Mouse (Mus musculus): ENCODE measurements around the gene Qrsl1. TPM values are rescaled to one million over a fixed set of nuclear protein-coding genes. Genes with fewer than 3 reads are reported as not detected.

Qrsl1 gene
- polyA plus RNA-seq, 1 experiment from 2014 or later, result 21.6 TPM

GRCm38 (mm10) chr10:43824713-43825112, 76.8 kb downstream of the Qrsl1 start:
- H3K27ac ChIP-seq (replicated peaks), result no peak overlapping the region
- H3K27me3 ChIP-seq, result no peaks in the 10 kb centered on the region
- WGBS, result 92% methylated on average over 3 of the region's 3 CpGs

More at GRCm38 (mm10) chr10:43824713-43825112, 76.8 kb downstream of the Qrsl1 start:
- ATAC-seq (ENCODE audit: low FRiP score, low read depth), result no peak
- Histone ChIP-seq H3K4me2 (no peak overlapping the region), H3K4me3 (no peak overlapping the region), H3K9ac (no peak overlapping the region), H3K36me3 (no peaks in the 10 kb centered on the region), H3K4me1 (replicated peaks) (no peaks in the 10 kb centered on the region), H3K9me3 (no peaks in the 10 kb centered on the region)

Other genes with a start within 250 kb of the Qrsl1 start
- gene Rtn4ip1, start 62 bp upstream of the Qrsl1 start, polyA plus RNA-seq (2015; fragmentation: Nextera tagmentation; extraction: Ambion mirVana), result 15.4 and 15.8 TPM in 2 replicates
- gene Crybg1, start 247.1 kb upstream of the Qrsl1 start, polyA plus RNA-seq (2015; fragmentation: Nextera tagmentation; extraction: Ambion mirVana), result 0.21 and 0.31 TPM in 2 replicates

All from hindbrain, embryonic 15.5 days (tissue).